Mouse (Mus musculus) left cerebral cortex, adult 2 months (tissue): ENCODE data around the gene Alyref. TPM values are rescaled to one million over a fixed set of nuclear protein-coding genes. Genes with fewer than 3 reads are reported as not detected.

ENCODE experiments used
- DNase-seq, 2 experiments: peaks; one replicate each; pipeline ENCODE4 v3.0.0; 2021 to 2022; ENCODE audit warnings: low spot score in 2 of 2, mixed read lengths in 1 of 2; ENCODE audit errors: extremely low spot score in 1 of 2
- H3K27ac ChIP-seq: fragments of 200-600 bp; 2 replicates; pipeline ENCODE4 v1.8.1; 2022
- H3K4me3 ChIP-seq: fragments of 200-600 bp; 2 replicates; pipeline ENCODE4 v1.8.1; 2022
- CTCF ChIP-seq: fragments of 200-600 bp; IDR thresholded peaks from 2 replicates; pipeline ENCODE4 v1.8.1; 2022; ENCODE audit warnings: antibody characterized with exemption, mild to moderate bottlenecking, moderate library complexity
- intact Hi-C: fragments of 180-260 bp; cut with DNase I; formaldehyde crosslinking; loops from one replicate; pipeline ENCODE4 v1.15.1; 2025
- total RNA-seq, 2 experiments: library from RNA; stranded (reverse); gene quantifications; 2 replicates each; pipeline ENCODE4 v1.2.3; 2021

Alyref gene
- total RNA-seq, 2 experiments from 2014 or later = 56.4 to 64.1 TPM

GRCm38 (mm10) chr11:120582268-120582981, 15.7 kb downstream of the Alyref start:
- TF ChIP-seq CTCF = peak; percentile 56
- peak overlapping the region; percentile 67 for H3K4me3 ChIP-seq
- DNase-seq = no peak
- H3K27ac ChIP-seq = peak overlapping the region; percentile 96
- intact Hi-C loops = no loop called here

- Histone ChIP-seq H3K4me3 (peak within 1 kb of the TSS; percentile 67), H3K27ac (peak within 1 kb of the TSS; percentile 96)
- DNase-seq = peak; percentile 91 to 93
- intact Hi-C loops = loop anchor here (2.0 kb wide), 1 partner anchor 65 kb away; no protein-coding TSS in a partner anchor
- peak; percentile 66 for TF ChIP-seq CTCF
These were observed 16.5 kb downstream of the Alyref start, which contains the start of gene Arhgdia for GRCm38 (mm10) chr11:120581490-120582267. Gene Arhgdia, minus strand, starts transcription at chr11:120581624.

GRCm38 (mm10) chr11:120580871-120581331, 17.3 kb downstream of the Alyref start:
- TF ChIP-seq CTCF = no peak
- intact Hi-C loops = loop anchor here (2.0 kb wide), 1 partner anchor 64 kb away; no protein-coding TSS in a partner anchor

GRCm38 (mm10) chr11:120580190-120580589, 18.0 kb downstream of the Alyref start:
- DNase-seq = no peak
- H3K27ac ChIP-seq = peak overlapping the region; percentile 91
- no peak for TF ChIP-seq CTCF
- intact Hi-C loops = loop anchor here (2.0 kb wide), 1 partner anchor 63 kb away; no protein-coding TSS in a partner anchor
- peak overlapping the region; percentile 67 for H3K4me3 ChIP-seq

More at GRCm38 (mm10) chr11:120580871-120581331, 17.3 kb downstream of the Alyref start:
- Histone ChIP-seq H3K27ac (peak overlapping the region; percentile 91), H3K4me3 (peak overlapping the region; percentile 67)
- peak; percentile 45 to 47 for DNase-seq

- Histone ChIP-seq H3K4me3 (peak overlapping the region; percentile 67), H3K27ac (peak overlapping the region; percentile 91)
- DNase-seq = peak; percentile 76 to 81
- intact Hi-C loops = loop anchor here (2.0 kb wide), 1 partner anchor 63 kb away; no protein-coding TSS in a partner anchor
- TF ChIP-seq CTCF = peak; percentile 99
These were observed 18.7 kb downstream of the Alyref start for GRCm38 (mm10) chr11:120579316-120580107.

GRCm38 (mm10) chr11:120578694-120579243, 19.4 kb downstream of the Alyref start:
- no peak overlapping the region for H3K27ac ChIP-seq
- no peak for TF ChIP-seq CTCF
- intact Hi-C loops = no loop called here
- no peak for DNase-seq
- no peak overlapping the region for H3K4me3 ChIP-seq

GRCm38 (mm10) chr11:120578024-120578693, 20.0 kb downstream of the Alyref start:
- intact Hi-C loops = no loop called here
- DNase-seq = no peak
- TF ChIP-seq CTCF = no peak
- no peak overlapping the region for H3K4me3 ChIP-seq
- H3K27ac ChIP-seq = no peak overlapping the region

- TF ChIP-seq CTCF = peak; percentile 57
- DNase-seq = no peak
- H3K27ac ChIP-seq = no peak overlapping the region
- H3K4me3 ChIP-seq = no peak overlapping the region
- intact Hi-C loops = loop anchor here (2.0 kb wide), 1 partner anchor 93 kb away; the partner anchor contains the start of gene Mrpl12
These were observed 20.7 kb downstream of the Alyref start for GRCm38 (mm10) chr11:120577211-120578023.

GRCm38 (mm10) chr11:120576365-120576981, 21.7 kb downstream of the Alyref start:
- H3K4me3 ChIP-seq = no peak overlapping the region
- H3K27ac ChIP-seq = no peak overlapping the region
- TF ChIP-seq CTCF = no peak
- DNase-seq = no peak
- intact Hi-C loops = loop anchor here (2.0 kb wide), 1 partner anchor 92 kb away; the partner anchor contains the start of gene Mrpl12
